Mouse (Mus musculus): Measurements from ENCODE around the gene Fto. TPM values are rescaled to one million over a fixed set of nuclear protein-coding genes. Genes with fewer than 3 reads are reported as not detected.

Gene Fto
- polyA plus RNA-seq, 1 experiment from 2014 or later, result 114 TPM

DNA sequence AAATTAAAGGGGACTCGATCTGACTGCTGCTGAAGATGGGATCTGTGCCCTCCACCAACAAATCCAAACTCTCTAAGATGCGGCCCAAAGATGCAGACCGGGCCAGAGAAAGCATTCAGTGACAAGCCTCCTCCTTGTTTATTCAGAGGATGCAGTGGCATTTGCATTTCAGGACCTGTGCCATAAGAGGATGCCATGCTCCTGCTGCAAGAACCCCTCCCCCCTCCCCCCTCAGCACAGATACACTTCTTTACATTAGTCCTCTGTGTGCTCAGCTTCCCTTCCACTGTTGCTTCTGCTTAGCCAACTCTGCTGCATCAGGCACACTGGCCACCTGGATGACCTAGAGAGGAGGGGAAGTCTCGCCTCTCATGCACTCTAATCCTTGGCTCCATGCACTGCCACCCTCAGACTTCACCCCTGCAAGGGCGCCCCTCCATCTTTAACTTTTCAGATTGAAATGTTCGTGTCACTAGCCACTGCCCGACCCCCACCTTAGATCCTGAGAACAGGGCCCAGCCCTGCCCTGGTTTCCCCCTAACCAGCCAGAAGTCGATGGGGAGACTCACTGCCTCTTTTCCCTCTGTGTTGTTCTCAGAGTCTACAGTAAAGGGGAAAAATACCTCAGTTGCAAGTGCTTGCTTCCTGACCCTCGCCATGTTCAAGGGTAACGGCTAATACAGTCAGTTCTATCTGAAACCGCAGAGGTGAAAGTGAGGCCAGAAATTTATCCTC is 14.3 kb downstream of the Fto start:
- no peak overlapping the region for H3K9ac ChIP-seq (replicated peaks)
- no peak overlapping the region for H3K27ac ChIP-seq (replicated peaks)
- no peaks in the 10 kb centered on the region for H3K9me3 ChIP-seq
- H3K27me3 ChIP-seq, result no peaks in the 10 kb centered on the region
- ATAC-seq (replicated peaks), result no peak
- H3K4me3 ChIP-seq, result no peak overlapping the region
- 81% methylated on average over 11 of the region's 11 CpGs for WGBS
- no peak overlapping the region for H3K4me2 ChIP-seq (replicated peaks)
- peaks cover 53% of the 10 kb centered on the region for H3K4me1 ChIP-seq
- H3K36me3 ChIP-seq, result no peaks in the 10 kb centered on the region

DNA sequence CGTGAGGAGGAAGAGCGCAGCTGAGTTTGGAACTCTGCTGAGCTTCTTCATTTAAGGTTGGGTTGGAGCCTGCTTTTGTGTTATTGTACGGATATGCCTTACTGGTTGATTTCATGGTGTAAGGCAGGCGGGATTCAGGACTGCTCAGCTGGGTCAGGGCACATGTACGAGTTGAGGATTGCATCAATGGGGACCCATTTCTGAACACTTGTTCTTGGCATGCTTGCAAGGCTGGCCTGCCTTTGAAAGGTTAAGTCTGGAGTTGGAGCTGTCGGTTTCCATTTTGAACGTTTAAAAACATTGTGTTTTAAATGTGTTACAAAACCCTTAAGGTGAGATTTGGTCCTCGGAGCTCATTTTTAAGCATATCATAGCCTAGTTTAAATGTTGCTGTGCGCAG is 15.7 kb downstream of the Fto start:
- WGBS, result 81% methylated on average over 9 of the region's 9 CpGs
- Histone ChIP-seq H3K36me3 (no peaks in the 10 kb centered on the region), H3K9me3 (no peaks in the 10 kb centered on the region), H3K9ac (replicated peaks) (no peak overlapping the region), H3K27ac (replicated peaks) (peak overlapping the region; percentile 72; the same call in 1 of the 2 replicates), H3K4me2 (replicated peaks) (no peak overlapping the region), H3K4me3 (no peak overlapping the region), H3K4me1 (peaks cover 49% of the 10 kb centered on the region), H3K27me3 (no peaks in the 10 kb centered on the region)
- no peak for ATAC-seq (replicated peaks)

- Histone ChIP-seq H3K27ac (replicated peaks) (peak overlapping the region; percentile 72), H3K36me3 (no peaks in the 10 kb centered on the region), H3K4me3 (no peak overlapping the region), H3K4me1 (peaks cover 48% of the 10 kb centered on the region), H3K27me3 (no peaks in the 10 kb centered on the region), H3K4me2 (replicated peaks) (no peak overlapping the region), H3K9ac (replicated peaks) (0 out of 2 replicates have a peak overlapping the region, but pooled peaks have one; percentile 27), H3K9me3 (no peaks in the 10 kb centered on the region)
- 0 out of 2 replicates have a peak, but pooled peaks have one; percentile 11 for ATAC-seq (replicated peaks)
- WGBS, result 39% methylated on average over 6 of the region's 6 CpGs
These were observed 16.1 kb downstream of the Fto start for GRCm38 (mm10) chr8:91329461-91329850.

DNA sequence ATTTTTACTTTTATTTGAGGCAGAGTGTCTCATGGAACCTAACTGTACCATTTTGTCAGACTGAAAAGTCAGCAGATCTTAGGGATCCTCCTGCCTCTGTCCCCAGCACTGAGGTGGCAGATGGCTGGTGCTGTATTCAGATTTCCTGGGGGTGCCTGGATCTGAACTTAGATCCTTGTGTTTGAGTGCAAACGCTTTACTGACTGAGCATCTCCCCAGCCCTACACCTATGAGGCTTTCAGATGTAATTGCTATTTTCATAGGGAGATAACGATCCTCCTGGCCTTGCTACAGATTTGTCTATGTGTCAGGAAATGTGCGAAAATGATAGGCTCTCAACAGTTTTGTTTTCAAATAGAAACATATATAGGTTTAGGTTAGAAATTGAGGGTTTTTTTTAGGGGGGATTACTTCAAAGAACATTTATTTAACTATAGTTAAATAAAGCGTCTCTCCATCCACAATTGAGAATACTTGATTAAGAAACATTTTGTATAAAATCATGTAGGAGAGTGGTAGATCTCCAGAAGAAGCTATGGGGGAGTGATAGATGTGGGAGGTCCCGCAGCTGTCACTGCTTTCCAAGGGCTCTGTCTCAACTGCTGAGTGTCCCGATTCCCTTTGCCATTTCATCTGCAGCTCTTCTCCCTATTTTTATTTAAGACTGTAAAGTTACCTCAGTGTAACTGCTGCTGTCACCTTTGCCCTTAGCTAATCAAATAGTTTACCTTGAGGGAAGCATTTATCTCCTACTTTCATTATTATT is 25.2 kb downstream of the Fto start:
- no peak for ATAC-seq (replicated peaks)
- Histone ChIP-seq H3K27me3 (no peaks in the 10 kb centered on the region), H3K9ac (replicated peaks) (no peak overlapping the region), H3K27ac (replicated peaks) (no peak overlapping the region), H3K9me3 (no peaks in the 10 kb centered on the region), H3K4me2 (replicated peaks) (no peak overlapping the region), H3K4me1 (no peaks in the 10 kb centered on the region), H3K36me3 (no peaks in the 10 kb centered on the region), H3K4me3 (no peak overlapping the region)
- WGBS, result 90% methylated on average over 6 of the region's 6 CpGs

DNA sequence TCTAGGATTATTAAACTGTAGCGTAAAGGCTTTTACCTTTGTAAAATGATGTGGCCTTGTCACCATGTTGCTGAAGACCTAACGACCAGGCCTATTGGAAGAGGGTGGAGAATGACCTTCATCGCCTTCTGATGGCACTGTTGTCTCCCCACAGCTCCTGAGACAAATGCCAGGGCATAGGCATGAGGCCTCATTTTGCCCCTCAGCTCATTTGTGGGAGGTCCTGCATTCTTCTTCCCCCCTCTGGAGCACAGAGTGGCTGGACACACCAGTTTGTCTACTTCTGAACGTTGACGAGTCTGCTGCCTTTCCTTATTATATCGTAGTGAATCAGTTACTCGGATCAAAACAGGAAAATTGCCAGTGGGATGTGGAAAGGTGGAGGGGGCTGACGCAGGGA is 26.3 kb downstream of the Fto start:
- no peak overlapping the region for H3K27ac ChIP-seq (replicated peaks)
- H3K9ac ChIP-seq (replicated peaks), result no peak overlapping the region
- 88% methylated on average over 8 of the region's 8 CpGs for WGBS
- no peaks in the 10 kb centered on the region for H3K36me3 ChIP-seq
- no peaks in the 10 kb centered on the region for H3K4me1 ChIP-seq
- no peak for ATAC-seq (replicated peaks)
- no peaks in the 10 kb centered on the region for H3K27me3 ChIP-seq
- H3K9me3 ChIP-seq, result no peaks in the 10 kb centered on the region
- H3K4me2 ChIP-seq (replicated peaks), result no peak overlapping the region
- no peak overlapping the region for H3K4me3 ChIP-seq

DNA sequence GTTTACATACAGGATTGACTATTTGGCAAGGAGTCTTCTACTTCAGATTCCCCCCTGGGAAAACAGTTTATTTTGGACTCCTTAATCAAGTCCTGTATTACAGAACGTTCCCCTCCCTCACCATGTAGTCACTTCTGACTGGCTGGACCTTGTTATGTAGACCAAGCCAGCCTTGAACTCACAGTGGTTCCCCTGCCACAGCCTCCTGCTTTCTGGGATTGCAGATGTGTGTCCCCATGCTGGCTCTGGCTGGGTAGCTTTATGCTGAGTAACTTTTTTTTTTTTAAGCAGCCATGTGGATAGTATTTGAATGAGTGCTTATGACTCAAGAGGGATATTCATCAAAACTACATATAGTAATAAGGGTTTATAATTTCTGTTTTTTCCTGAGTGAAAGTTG is 27.4 kb downstream of the Fto start:
- Histone ChIP-seq H3K9me3 (no peaks in the 10 kb centered on the region), H3K9ac (replicated peaks) (no peak overlapping the region), H3K4me2 (replicated peaks) (no peak overlapping the region), H3K36me3 (no peaks in the 10 kb centered on the region), H3K27ac (replicated peaks) (no peak overlapping the region), H3K4me3 (no peak overlapping the region), H3K27me3 (no peaks in the 10 kb centered on the region), H3K4me1 (no peaks in the 10 kb centered on the region)
- 82% methylated on average over 1 of the region's 1 CpGs for WGBS
- ATAC-seq (replicated peaks), result no peak

DNA sequence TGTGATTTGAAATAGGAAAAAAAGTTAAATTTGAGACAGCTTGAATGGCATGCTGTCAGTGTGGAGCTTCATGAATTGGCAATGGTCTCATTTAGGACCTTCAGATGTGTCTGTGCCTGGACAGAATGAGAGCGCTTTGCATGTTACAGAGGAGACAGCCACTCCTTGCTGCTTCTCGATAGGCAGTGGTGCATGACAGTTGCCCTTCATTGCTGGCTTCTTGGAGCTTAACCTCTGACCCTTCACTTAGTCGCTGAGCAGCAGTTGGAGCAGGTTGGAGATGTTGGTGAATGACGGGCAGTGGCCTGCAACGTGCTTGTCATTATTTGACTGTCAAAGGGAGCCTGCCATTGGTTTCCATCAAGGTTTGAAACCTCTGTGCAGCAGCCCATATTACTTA is 28.9 kb downstream of the Fto start:
- Histone ChIP-seq H3K4me2 (replicated peaks) (no peak overlapping the region), H3K36me3 (no peaks in the 10 kb centered on the region), H3K27ac (replicated peaks) (no peak overlapping the region), H3K9ac (replicated peaks) (no peak overlapping the region), H3K4me1 (no peaks in the 10 kb centered on the region), H3K9me3 (no peaks in the 10 kb centered on the region), H3K27me3 (no peaks in the 10 kb centered on the region), H3K4me3 (no peak overlapping the region)
- WGBS, result 36% methylated on average over 5 of the region's 5 CpGs
- no peak for ATAC-seq (replicated peaks)

DNA sequence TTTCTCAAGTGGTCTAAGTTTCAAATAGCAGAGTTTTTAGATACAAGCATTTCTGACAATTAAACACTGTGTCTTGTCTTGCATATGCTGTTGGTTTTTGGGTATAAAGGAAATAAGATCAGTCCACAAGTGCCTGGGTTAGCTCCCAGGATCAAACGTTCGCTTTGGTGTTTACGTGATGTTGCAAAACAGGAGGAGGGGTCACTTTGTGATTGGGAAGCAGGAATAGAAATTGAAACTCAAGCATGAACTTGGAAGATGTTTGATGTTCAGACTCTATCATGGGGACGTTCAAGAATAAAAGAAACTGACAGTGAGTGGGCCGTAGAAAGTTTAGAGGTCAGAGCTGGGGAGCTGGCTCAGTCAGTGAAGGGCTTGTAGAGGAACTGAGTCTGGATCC is 29.5 kb downstream of the Fto start:
- Histone ChIP-seq H3K27ac (replicated peaks) (no peak overlapping the region), H3K27me3 (no peaks in the 10 kb centered on the region), H3K9ac (replicated peaks) (no peak overlapping the region), H3K4me1 (no peaks in the 10 kb centered on the region), H3K36me3 (no peaks in the 10 kb centered on the region), H3K4me2 (replicated peaks) (no peak overlapping the region), H3K9me3 (no peaks in the 10 kb centered on the region), H3K4me3 (no peak overlapping the region)
- 90% methylated on average over 5 of the region's 5 CpGs for whole genome bisulfite sequencing
- no peak for ATAC-seq (replicated peaks)

GRCm38 (mm10) chr8:91344659-91345058 is 31.3 kb downstream of the Fto start:
- no peaks in the 10 kb centered on the region for H3K36me3 ChIP-seq
- no peak overlapping the region for H3K27ac ChIP-seq (replicated peaks)
- no peak overlapping the region for H3K9ac ChIP-seq (replicated peaks)
- no peak for ATAC-seq (replicated peaks)
- H3K4me1 ChIP-seq, result no peaks in the 10 kb centered on the region
- WGBS, result 91% methylated on average over 11 of the region's 11 CpGs
- H3K4me2 ChIP-seq (replicated peaks), result no peak overlapping the region
- no peaks in the 10 kb centered on the region for H3K9me3 ChIP-seq
- no peaks in the 10 kb centered on the region for H3K27me3 ChIP-seq
- no peak overlapping the region for H3K4me3 ChIP-seq

GRCm38 (mm10) chr8:91347146-91347545 is 33.8 kb downstream of the Fto start:
- no peaks in the 10 kb centered on the region for H3K27me3 ChIP-seq
- H3K36me3 ChIP-seq, result no peaks in the 10 kb centered on the region
- no peak overlapping the region for H3K4me3 ChIP-seq
- 85% methylated on average over 10 of the region's 10 CpGs for WGBS
- no peak overlapping the region for H3K9ac ChIP-seq (replicated peaks)
- H3K27ac ChIP-seq (replicated peaks), result no peak overlapping the region
- no peaks in the 10 kb centered on the region for H3K9me3 ChIP-seq
- peaks cover 6% of the 10 kb centered on the region; the same call in 1 of the 2 replicates for H3K4me1 ChIP-seq
- no peak overlapping the region for H3K4me2 ChIP-seq (replicated peaks)
- no peak for ATAC-seq (replicated peaks)

DNA sequence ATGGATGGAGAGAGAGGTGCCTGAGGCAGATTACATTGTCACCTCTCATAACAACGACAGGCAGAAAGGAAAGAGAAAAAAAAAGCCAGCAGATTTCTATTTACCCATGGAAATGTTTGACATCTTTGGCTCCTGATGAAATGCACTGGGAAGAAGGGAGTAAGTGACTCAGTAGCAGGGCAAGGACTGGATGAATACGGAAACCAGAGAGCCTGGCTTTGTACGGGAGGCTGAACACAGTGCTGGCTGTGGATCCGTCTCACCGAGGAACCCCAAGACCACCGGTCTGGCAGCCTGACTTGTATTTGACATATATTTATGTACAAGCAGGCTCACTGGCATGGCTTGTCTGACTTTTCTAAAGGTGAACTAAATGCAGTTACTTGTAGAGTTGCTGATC is 34.3 kb downstream of the Fto start:
- no peak for ATAC-seq (replicated peaks)
- no peaks in the 10 kb centered on the region for H3K27me3 ChIP-seq
- no peak overlapping the region for H3K27ac ChIP-seq (replicated peaks)
- H3K36me3 ChIP-seq, result no peaks in the 10 kb centered on the region
- no peak overlapping the region for H3K4me2 ChIP-seq (replicated peaks)
- H3K9ac ChIP-seq (replicated peaks), result no peak overlapping the region
- H3K9me3 ChIP-seq, result no peaks in the 10 kb centered on the region
- H3K4me1 ChIP-seq, result peaks cover 6% of the 10 kb centered on the region; the same call in 1 of the 2 replicates
- WGBS, result 72% methylated on average over 6 of the region's 6 CpGs
- H3K4me3 ChIP-seq, result no peak overlapping the region

GRCm38 (mm10) chr8:91349816-91350215 is 36.5 kb downstream of the Fto start:
- no peak overlapping the region for H3K4me3 ChIP-seq
- H3K27me3 ChIP-seq, result no peaks in the 10 kb centered on the region
- 92% methylated on average over 7 of the region's 7 CpGs for WGBS
- ATAC-seq (replicated peaks), result no peak
- H3K27ac ChIP-seq (replicated peaks), result no peak overlapping the region
- H3K9ac ChIP-seq (replicated peaks), result no peak overlapping the region
- no peaks in the 10 kb centered on the region for H3K36me3 ChIP-seq
- H3K4me1 ChIP-seq, result peaks cover 13% of the 10 kb centered on the region
- no peaks in the 10 kb centered on the region for H3K9me3 ChIP-seq
- H3K4me2 ChIP-seq (replicated peaks), result no peak overlapping the region

All from forebrain, embryonic 15.5 days (tissue).